Mouse (Mus musculus) bone marrow macrophage, adult 2 months (primary cell): ENCODE measurements around the gene Iqcf3. TPM values are rescaled to one million over a fixed set of nuclear protein-coding genes. Genes with fewer than 3 reads are reported as not detected.
A peak's percentile ranks its signal among the peaks of the same experiment; 100 is the strongest.
"Not testable (repeated sequence)": the region's sequence is repeated elsewhere in the genome, so short reads cannot be mapped to it uniquely, and the experiment has no call there.

Experiments used
- H3K27ac ChIP-seq: 2 replicates; pipeline ENCODE4 v1.5.1; 2012; ENCODE audit warnings: low read depth, low read length; ENCODE audit not compliant: insufficient read depth
- H3K4me1 ChIP-seq: 2 replicates; pipeline ENCODE4 v1.6.1; 2012; ENCODE audit warnings: low read length; ENCODE audit not compliant: control insufficient read depth, insufficient read depth
- H3K4me3 ChIP-seq: 2 replicates; pipeline ENCODE4 v1.5.1; 2012; ENCODE audit warnings: mild to moderate bottlenecking, low read length, moderate library complexity; ENCODE audit not compliant: insufficient read depth
- CTCF ChIP-seq: IDR thresholded peaks from 2 replicates; pipeline ENCODE4 v1.5.1; 2012; ENCODE audit warnings: low read depth, mild to moderate bottlenecking, low read length, moderate library complexity
- POLR2A ChIP-seq: IDR thresholded peaks from 2 replicates; pipeline ENCODE4 v1.6.1; 2012; ENCODE audit warnings: mild to moderate bottlenecking, low read depth, low read length, borderline replicate concordance
- polyA plus RNA-seq: library from polyadenylated mRNA; stranded (reverse); fragments of >200 nt; gene quantifications from 2 replicates; pipeline ENCODE4 v1.2.4, GENCODE M21; 2012; ENCODE audit not compliant: missing spikeins, insufficient read depth, insufficient read length

Gene Iqcf3
- 0.64 and 0.71 TPM in 2 replicates for polyA plus RNA-seq

GRCm38 (mm10) chr9:106561531-106561930 is at the start of gene Iqcf3:
Gene Iqcf3, minus strand, starts transcription at chr9:106561631.
- Histone ChIP-seq H3K27ac (no peak within 1 kb of the TSS), H3K4me3 (no peak within 1 kb of the TSS), H3K4me1 (0 out of 2 replicates have a peak, but pooled peaks cover 2% of the 10 kb centered on the region)
- no peak for TF ChIP-seq POLR2A
- TF ChIP-seq CTCF, result no peak

GRCm38 (mm10) chr9:106610727-106611126 is 49.3 kb upstream of the Iqcf3 start:
- Histone ChIP-seq H3K4me3 (no peak overlapping the region), H3K4me1 (no peaks in the 10 kb centered on the region), H3K27ac (no peak overlapping the region)
- TF ChIP-seq POLR2A (no peak), CTCF (no peak)

- no peaks in the 10 kb centered on the region for H3K4me1 ChIP-seq
- no peak overlapping the region for H3K27ac ChIP-seq
- no peak overlapping the region for H3K4me3 ChIP-seq
- TF ChIP-seq CTCF, result peak; percentile 78
- no peak for TF ChIP-seq POLR2A
These were observed 39.1 kb upstream of the Iqcf3 start for GRCm38 (mm10) chr9:106600546-106600945.

- no peak overlapping the region for H3K27ac ChIP-seq
- H3K4me3 ChIP-seq, result no peak overlapping the region
- no peaks in the 10 kb centered on the region for H3K4me1 ChIP-seq
- TF ChIP-seq CTCF (no peak), POLR2A (no peak)
These were observed 37.0 kb upstream of the Iqcf3 start for GRCm38 (mm10) chr9:106598466-106598865.

- no peak for TF ChIP-seq CTCF
- no peak for TF ChIP-seq POLR2A
- no peaks in the 10 kb centered on the region for H3K4me1 ChIP-seq
- no peak overlapping the region for H3K27ac ChIP-seq
- H3K4me3 ChIP-seq, result no peak overlapping the region
These were observed 34.4 kb upstream of the Iqcf3 start for GRCm38 (mm10) chr9:106595836-106596235.

GRCm38 (mm10) chr9:106595402-106595801 is 34.0 kb upstream of the Iqcf3 start:
- H3K4me3 ChIP-seq, H3K27ac ChIP-seq: not testable (repeated sequence)

GRCm38 (mm10) chr9:106592158-106592557 is 30.7 kb upstream of the Iqcf3 start:
- Histone ChIP-seq H3K4me1 (no peaks in the 10 kb centered on the region), H3K27ac (no peak overlapping the region), H3K4me3 (no peak overlapping the region)
- TF ChIP-seq POLR2A (no peak), CTCF (no peak)

More at GRCm38 (mm10) chr9:106595402-106595801, 34.0 kb upstream of the Iqcf3 start:
- H3K4me1 ChIP-seq, result not testable (repeated sequence)

- H3K4me3 ChIP-seq, result no peak overlapping the region
- no peak overlapping the region for H3K27ac ChIP-seq
- peaks cover 7% of the 10 kb centered on the region for H3K4me1 ChIP-seq
- TF ChIP-seq POLR2A (no peak), CTCF (no peak)
These were observed 21.1 kb upstream of the Iqcf3 start for GRCm38 (mm10) chr9:106582552-106582951.

- H3K27ac ChIP-seq, result no peak overlapping the region
- no peak overlapping the region for H3K4me3 ChIP-seq
- peaks cover 7% of the 10 kb centered on the region for H3K4me1 ChIP-seq
- TF ChIP-seq POLR2A, result no peak
- TF ChIP-seq CTCF, result no peak
These were observed 18.6 kb upstream of the Iqcf3 start for GRCm38 (mm10) chr9:106580016-106580415.

GRCm38 (mm10) chr9:106576112-106576511 is 14.7 kb upstream of the Iqcf3 start:
- Histone ChIP-seq H3K4me1 (peaks cover 15% of the 10 kb centered on the region), H3K27ac (no peak overlapping the region)
- TF ChIP-seq POLR2A (no peak), CTCF (no peak)

GRCm38 (mm10) chr9:106573366-106573765 is 11.9 kb upstream of the Iqcf3 start:
- H3K4me1 ChIP-seq, result peaks cover 13% of the 10 kb centered on the region
- no peak overlapping the region for H3K4me3 ChIP-seq
- no peak for TF ChIP-seq POLR2A
- TF ChIP-seq CTCF, result no peak
- H3K27ac ChIP-seq, result no peak overlapping the region

More at GRCm38 (mm10) chr9:106576112-106576511, 14.7 kb upstream of the Iqcf3 start:
- H3K4me3 ChIP-seq, result no peak overlapping the region
